Mouse (Mus musculus): ENCODE data around the gene Ndc1. TPM values are rescaled to one million over a fixed set of nuclear protein-coding genes. Genes with fewer than 3 reads are reported as not detected.
A peak's percentile ranks its signal among the peaks of the same experiment; 100 is the strongest.

Gene Ndc1
- polyA plus RNA-seq (2014; fragmentation: Nextera tagmentation; extraction: Ambion mirVana), result 34.0 and 36.8 TPM in 2 replicates

- peak within 1 kb of the TSS; percentile 91 for H3K27ac ChIP-seq (replicated peaks; ENCODE audit: low read depth, low read length)
- peak within 1 kb of the TSS; percentile 83 for H3K4me3 ChIP-seq (ENCODE audit: low read depth, low read length)
- H3K27me3 ChIP-seq (replicated peaks; ENCODE audit: control insufficient read depth, insufficient read depth, low read length), result no peaks in the 10 kb centered on the region
- under 1% methylated on average over 47 of the region's 51 CpGs for WGBS
- H3K4me2 ChIP-seq (ENCODE audit: low read depth, low read length), result peak within 1 kb of the TSS; percentile 75
- DNase-seq (ENCODE audit: low spot score) (peak; percentile 96), ATAC-seq (ENCODE audit: low read depth) (peak; percentile 98)
- H3K36me3 ChIP-seq (ENCODE audit: control insufficient read depth, insufficient read depth, low read length), result peaks cover 20% of the 10 kb centered on the region
- H3K9me3 ChIP-seq (ENCODE audit: control insufficient read depth, low read length), result no peaks in the 10 kb centered on the region
- H3K9ac ChIP-seq (ENCODE audit: low read depth, low read length), result peak within 1 kb of the TSS; percentile 83
- peaks cover 5% of the 10 kb centered on the region; the same call in 1 of the 2 replicates for H3K4me1 ChIP-seq (ENCODE audit: control insufficient read depth, insufficient read depth, low read length)
These were observed at the start of gene Ndc1 for GRCm38 (mm10) chr4:107367567-107368314. Gene Ndc1 (plus strand): TSS chr4:107367784.

GRCm38 (mm10) chr4:107318646-107319045, 48.9 kb upstream of the Ndc1 start:
- DNase-seq (ENCODE audit: low spot score) (no peak), ATAC-seq (ENCODE audit: low read depth) (no peak)
- WGBS, result 77% methylated on average over 8 of the region's 8 CpGs
- peaks cover 54% of the 10 kb centered on the region for H3K36me3 ChIP-seq (ENCODE audit: control insufficient read depth, insufficient read depth, low read length)
- no peak overlapping the region for H3K4me3 ChIP-seq (ENCODE audit: low read depth, low read length)
- H3K4me1 ChIP-seq (ENCODE audit: control insufficient read depth, insufficient read depth, low read length), result peaks cover 6% of the 10 kb centered on the region; the same call in 1 of the 2 replicates
- no peak overlapping the region for H3K4me2 ChIP-seq (ENCODE audit: low read depth, low read length)
- no peaks in the 10 kb centered on the region for H3K27me3 ChIP-seq (replicated peaks; ENCODE audit: control insufficient read depth, insufficient read depth, low read length)
- H3K27ac ChIP-seq (replicated peaks; ENCODE audit: low read depth, low read length), result no peak overlapping the region
- H3K9ac ChIP-seq (ENCODE audit: low read depth, low read length), result no peak overlapping the region
- H3K9me3 ChIP-seq (ENCODE audit: control insufficient read depth, low read length), result no peaks in the 10 kb centered on the region

GRCm38 (mm10) chr4:107321041-107321440, 46.5 kb upstream of the Ndc1 start:
- Histone ChIP-seq H3K4me1 (ENCODE audit: control insufficient read depth, insufficient read depth, low read length) (no peaks in the 10 kb centered on the region), H3K4me3 (ENCODE audit: low read depth, low read length) (no peak overlapping the region), H3K27me3 (replicated peaks; ENCODE audit: control insufficient read depth, insufficient read depth, low read length) (no peaks in the 10 kb centered on the region), H3K27ac (replicated peaks; ENCODE audit: low read depth, low read length) (no peak overlapping the region), H3K4me2 (ENCODE audit: low read depth, low read length) (no peak overlapping the region), H3K9ac (ENCODE audit: low read depth, low read length) (no peak overlapping the region), H3K9me3 (ENCODE audit: control insufficient read depth, low read length) (no peaks in the 10 kb centered on the region), H3K36me3 (ENCODE audit: control insufficient read depth, insufficient read depth, low read length) (peaks cover 63% of the 10 kb centered on the region)
- 80% methylated on average over 2 of the region's 2 CpGs for WGBS
- ATAC-seq (ENCODE audit: low read depth) (no peak), DNase-seq (ENCODE audit: low spot score) (no peak)

- 90% methylated on average over 2 of the region's 2 CpGs for WGBS
- H3K27me3 ChIP-seq (replicated peaks; ENCODE audit: control insufficient read depth, insufficient read depth, low read length), result no peaks in the 10 kb centered on the region
- H3K9ac ChIP-seq (ENCODE audit: low read depth, low read length), result no peak overlapping the region
- peaks cover 62% of the 10 kb centered on the region for H3K36me3 ChIP-seq (ENCODE audit: control insufficient read depth, insufficient read depth, low read length)
- H3K27ac ChIP-seq (replicated peaks; ENCODE audit: low read depth, low read length), result no peak overlapping the region
- ATAC-seq (ENCODE audit: low read depth), result no peak
- H3K4me1 ChIP-seq (ENCODE audit: control insufficient read depth, insufficient read depth, low read length), result no peaks in the 10 kb centered on the region
- no peak overlapping the region for H3K4me3 ChIP-seq (ENCODE audit: low read depth, low read length)
- no peak overlapping the region for H3K4me2 ChIP-seq (ENCODE audit: low read depth, low read length)
- DNase-seq (ENCODE audit: low spot score), result no peak
- H3K9me3 ChIP-seq (ENCODE audit: control insufficient read depth, low read length), result no peaks in the 10 kb centered on the region
These were observed 44.5 kb upstream of the Ndc1 start for GRCm38 (mm10) chr4:107323113-107323512.

- H3K4me3 ChIP-seq (ENCODE audit: low read depth, low read length), result no peak overlapping the region
- no peak overlapping the region for H3K4me2 ChIP-seq (ENCODE audit: low read depth, low read length)
- no peak overlapping the region for H3K27ac ChIP-seq (replicated peaks; ENCODE audit: low read depth, low read length)
- no peaks in the 10 kb centered on the region for H3K27me3 ChIP-seq (replicated peaks; ENCODE audit: control insufficient read depth, insufficient read depth, low read length)
- H3K9ac ChIP-seq (ENCODE audit: low read depth, low read length), result no peak overlapping the region
- WGBS, result 89% methylated on average over 8 of the region's 8 CpGs
- 0 out of 2 replicates have a peak, but pooled peaks cover 1% of the 10 kb centered on the region for H3K9me3 ChIP-seq (ENCODE audit: control insufficient read depth, low read length)
- DNase-seq (ENCODE audit: low spot score) (no peak), ATAC-seq (ENCODE audit: low read depth) (no peak)
- peaks cover 35% of the 10 kb centered on the region for H3K36me3 ChIP-seq (ENCODE audit: control insufficient read depth, insufficient read depth, low read length)
- no peaks in the 10 kb centered on the region for H3K4me1 ChIP-seq (ENCODE audit: control insufficient read depth, insufficient read depth, low read length)
These were observed 39.1 kb upstream of the Ndc1 start for GRCm38 (mm10) chr4:107328530-107328929.

GRCm38 (mm10) chr4:107333514-107333913, 34.1 kb upstream of the Ndc1 start:
- no peak overlapping the region for H3K9ac ChIP-seq (ENCODE audit: low read depth, low read length)
- WGBS, result 90% methylated on average over 4 of the region's 4 CpGs
- H3K27ac ChIP-seq (replicated peaks; ENCODE audit: low read depth, low read length), result no peak overlapping the region
- H3K4me3 ChIP-seq (ENCODE audit: low read depth, low read length), result no peak overlapping the region
- H3K9me3 ChIP-seq (ENCODE audit: control insufficient read depth, low read length), result 0 out of 2 replicates have a peak, but pooled peaks cover 2% of the 10 kb centered on the region
- no peak for DNase-seq (ENCODE audit: low spot score)
- no peaks in the 10 kb centered on the region for H3K27me3 ChIP-seq (replicated peaks; ENCODE audit: control insufficient read depth, insufficient read depth, low read length)
- H3K4me1 ChIP-seq (ENCODE audit: control insufficient read depth, insufficient read depth, low read length), result no peaks in the 10 kb centered on the region
- H3K36me3 ChIP-seq (ENCODE audit: control insufficient read depth, insufficient read depth, low read length), result peaks cover 17% of the 10 kb centered on the region
- H3K4me2 ChIP-seq (ENCODE audit: low read depth, low read length), result no peak overlapping the region
- ATAC-seq (ENCODE audit: low read depth), result no peak

GRCm38 (mm10) chr4:107336356-107336755, 31.2 kb upstream of the Ndc1 start:
- H3K9me3 ChIP-seq (ENCODE audit: control insufficient read depth, low read length), result 0 out of 2 replicates have a peak, but pooled peaks cover 2% of the 10 kb centered on the region
- no peak overlapping the region for H3K9ac ChIP-seq (ENCODE audit: low read depth, low read length)
- H3K4me1 ChIP-seq (ENCODE audit: control insufficient read depth, insufficient read depth, low read length), result no peaks in the 10 kb centered on the region
- no peak for DNase-seq (ENCODE audit: low spot score)
- H3K36me3 ChIP-seq (ENCODE audit: control insufficient read depth, insufficient read depth, low read length), result 0 out of 2 replicates have a peak, but pooled peaks cover 5% of the 10 kb centered on the region
- ATAC-seq (ENCODE audit: low read depth), result no peak
- WGBS, result 63% methylated on average over 8 of the region's 8 CpGs
- no peaks in the 10 kb centered on the region for H3K27me3 ChIP-seq (replicated peaks; ENCODE audit: control insufficient read depth, insufficient read depth, low read length)
- no peak overlapping the region for H3K4me3 ChIP-seq (ENCODE audit: low read depth, low read length)
- no peak overlapping the region for H3K27ac ChIP-seq (replicated peaks; ENCODE audit: low read depth, low read length)
- no peak overlapping the region for H3K4me2 ChIP-seq (ENCODE audit: low read depth, low read length)

- ATAC-seq (ENCODE audit: low read depth) (no peak), DNase-seq (ENCODE audit: low spot score) (no peak)
- Histone ChIP-seq H3K4me3 (ENCODE audit: low read depth, low read length) (no peak overlapping the region), H3K27me3 (replicated peaks; ENCODE audit: control insufficient read depth, insufficient read depth, low read length) (no peaks in the 10 kb centered on the region), H3K9me3 (ENCODE audit: control insufficient read depth, low read length) (0 out of 2 replicates have a peak, but pooled peaks cover 2% of the 10 kb centered on the region), H3K36me3 (ENCODE audit: control insufficient read depth, insufficient read depth, low read length) (0 out of 2 replicates have a peak, but pooled peaks cover 5% of the 10 kb centered on the region), H3K9ac (ENCODE audit: low read depth, low read length) (no peak overlapping the region), H3K4me2 (ENCODE audit: low read depth, low read length) (no peak overlapping the region), H3K4me1 (ENCODE audit: control insufficient read depth, insufficient read depth, low read length) (no peaks in the 10 kb centered on the region), H3K27ac (replicated peaks; ENCODE audit: low read depth, low read length) (no peak overlapping the region)
- 94% methylated on average over 5 of the region's 5 CpGs for WGBS
These were observed 30.1 kb upstream of the Ndc1 start for GRCm38 (mm10) chr4:107337455-107337854.
